8 mouse cellular contexts compared by ENCODE assay signal in the genomic region with DNA sequence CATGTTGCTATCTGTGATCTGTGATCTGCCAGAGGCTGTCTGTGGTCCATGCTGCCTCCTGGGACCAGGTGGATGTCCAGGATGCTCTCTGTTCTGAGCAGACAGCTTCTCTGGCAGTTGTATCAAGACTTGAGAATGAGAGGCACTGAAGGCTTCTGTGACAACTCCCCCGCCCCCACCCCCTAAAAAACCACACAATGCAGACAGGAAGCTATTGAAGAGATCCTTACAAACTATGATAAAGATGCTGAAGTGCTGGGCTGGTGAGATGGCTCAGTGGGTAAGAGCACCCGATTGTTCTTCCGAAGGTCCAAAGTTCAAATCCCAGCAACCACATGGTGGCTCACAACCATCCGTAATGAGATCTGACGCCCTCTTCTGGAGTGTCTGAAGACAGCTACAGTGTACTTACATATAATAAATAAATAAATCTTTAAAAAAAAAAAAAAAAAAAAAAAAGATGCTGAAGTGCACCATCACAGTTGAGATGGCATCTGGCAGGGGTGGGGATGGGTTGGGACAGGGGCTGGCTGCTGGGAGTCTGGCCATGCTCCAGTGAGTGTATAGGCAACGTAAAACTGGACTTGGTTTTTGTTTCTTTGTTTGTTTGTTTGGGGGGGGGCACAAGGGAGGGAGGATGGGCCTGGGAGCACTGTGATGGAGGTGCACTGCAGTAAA. TPM values are rescaled to one million over a fixed set of nuclear protein-coding genes. Genes with fewer than 3 reads are reported as not detected.
"Had no signal": no experiment of that assay in that cellular context is flagged by ENCODE, and none has a peak within 500 bp of the region (broad histone marks: within the 10 kb centered on the region; RNA-seq: fewer than 3 reads in every experiment).

No protein-coding gene starts in this region.

RNA-seq across cellular contexts. Expression of a gene that starts 17.9 kb away (rescaled TPM):
- total RNA-seq: common myeloid progenitor, adult 5-6 weeks; gastrocnemius, adult 18-20 months; gastrocnemius, adult 2 months; gastrocnemius, postnatal 25 days; gastrocnemius, postnatal 36 days; granulocyte monocyte progenitor cell, adult 5-6 weeks had no signal
- polyA plus RNA-seq: erythroblast, embryonic 14.5 days; forebrain, postnatal 0 days had no signal

RNA-seq across cellular contexts. Expression of a gene that starts 29.6 kb away (rescaled TPM):
- total RNA-seq: common myeloid progenitor, adult 5-6 weeks; granulocyte monocyte progenitor cell, adult 5-6 weeks had no signal
- polyA plus RNA-seq: erythroblast, embryonic 14.5 days had no signal
